Mouse (Mus musculus) heart, embryonic 13.5 days (tissue): ENCODE measurements around the gene Wnt2. TPM values are rescaled to one million over a fixed set of nuclear protein-coding genes. Genes with fewer than 3 reads are reported as not detected.

ENCODE experiments used
- ATAC-seq: fragments of 200-750 bp; cut with Nextera tagmentation; 2 replicates; pipeline ENCODE4 v1.8.0; 2017; ENCODE audit warnings: moderate TSS enrichment; ENCODE audit not compliant: insufficient number of reproducible peaks, low FRiP score, low TSS enrichment; ENCODE audit errors: extremely low read depth
- H3K27ac ChIP-seq: fragments of 300-500 bp; sonication (generic); replicated peaks from 2 replicates; pipeline ENCODE4 v1.5.1; 2015; ENCODE audit warnings: moderate library complexity, mild to moderate bottlenecking, inconsistent platforms
- H3K27me3 ChIP-seq: fragments of 300-500 bp; sonication (generic); replicated peaks from 2 replicates; pipeline ENCODE4 v1.6.1; 2015; ENCODE audit warnings: mild to moderate bottlenecking, inconsistent platforms
- H3K36me3 ChIP-seq: fragments of 300-500 bp; sonication (generic); 2 replicates; pipeline ENCODE4 v1.6.1; 2015; ENCODE audit warnings: mild to moderate bottlenecking, inconsistent platforms
- H3K4me1 ChIP-seq: fragments of 300-500 bp; sonication (generic); 2 replicates; pipeline ENCODE4 v1.6.1; 2015; ENCODE audit warnings: inconsistent platforms
- H3K4me2 ChIP-seq: fragments of 300-500 bp; sonication (generic); 2 replicates; pipeline ENCODE4 v1.6.1; 2015; ENCODE audit warnings: inconsistent platforms, mild to moderate bottlenecking, moderate library complexity
- H3K4me3 ChIP-seq: fragments of 300-500 bp; sonication (generic); 2 replicates; pipeline ENCODE4 v1.5.1; 2015; ENCODE audit warnings: moderate library complexity, mild to moderate bottlenecking, inconsistent platforms
- H3K9ac ChIP-seq: fragments of 300-500 bp; sonication (generic); 2 replicates; pipeline ENCODE4 v1.6.1; 2015; ENCODE audit warnings: inconsistent platforms, mild to moderate bottlenecking, moderate library complexity
- H3K9me3 ChIP-seq: fragments of 300-500 bp; sonication (generic); 2 replicates; pipeline ENCODE4 v1.6.1; 2016; ENCODE audit warnings: inconsistent platforms
- WGBS: fragments of 180-500 bp; shearing (Covaris S2); methylation state at CpG from one replicate; pipeline ENCODE4 v1.1.7; 2015; ENCODE audit warnings: mixed read lengths; 5-methylcytosine and 5-hydroxymethylcytosine counted together
- polyA plus RNA-seq: library from polyadenylated mRNA; unstranded; fragments of >200 nt; fragmentation: Nextera tagmentation; extraction: Ambion mirVana; gene quantifications from 2 replicates; pipeline ENCODE4 v1.2.1, GENCODE M21; 2015

Wnt2 gene
- polyA plus RNA-seq, 1 experiment from 2014 or later, result 11.5 TPM

- H3K27ac ChIP-seq, result no peak overlapping the region
- no peak overlapping the region for H3K9ac ChIP-seq
- H3K4me1 ChIP-seq, result no peaks in the 10 kb centered on the region
- ATAC-seq, result no peak
- H3K9me3 ChIP-seq, result no peaks in the 10 kb centered on the region
- no peak overlapping the region for H3K4me2 ChIP-seq
- no peak overlapping the region for H3K4me3 ChIP-seq
- 85% methylated on average over 8 of the region's 8 CpGs for WGBS
- peaks cover 12% of the 10 kb centered on the region for H3K27me3 ChIP-seq
- no peaks in the 10 kb centered on the region for H3K36me3 ChIP-seq
Observed at GRCm38 (mm10) chr6:18024133-18024794, 6.1 kb downstream of the Wnt2 start.

- H3K9me3 ChIP-seq, result no peaks in the 10 kb centered on the region
- WGBS, result 74% methylated on average over 7 of the region's 7 CpGs
- H3K4me2 ChIP-seq, result no peak overlapping the region
- H3K27me3 ChIP-seq, result no peaks in the 10 kb centered on the region
- H3K4me1 ChIP-seq, result peaks cover 6% of the 10 kb centered on the region
- H3K4me3 ChIP-seq, result no peak overlapping the region
- H3K36me3 ChIP-seq, result no peaks in the 10 kb centered on the region
- H3K27ac ChIP-seq, result no peak overlapping the region
- no peak; the same call in 1 of the 2 replicates for ATAC-seq
- no peak overlapping the region for H3K9ac ChIP-seq
Observed at GRCm38 (mm10) chr6:18013346-18013745, 17.0 kb downstream of the Wnt2 start.

GRCm38 (mm10) chr6:18007356-18007755 is 23.0 kb downstream of the Wnt2 start:
- 55% methylated on average over 3 of the region's 3 CpGs for WGBS
- H3K27me3 ChIP-seq, result no peaks in the 10 kb centered on the region
- H3K4me1 ChIP-seq, result peaks cover 10% of the 10 kb centered on the region
- H3K27ac ChIP-seq, result no peak overlapping the region
- H3K36me3 ChIP-seq, result no peaks in the 10 kb centered on the region
- no peak overlapping the region for H3K4me2 ChIP-seq
- no peak overlapping the region for H3K4me3 ChIP-seq
- H3K9me3 ChIP-seq, result no peaks in the 10 kb centered on the region
- ATAC-seq, result no peak
- no peak overlapping the region for H3K9ac ChIP-seq

- 0 out of 2 replicates have a peak, but pooled peaks cover 4% of the 10 kb centered on the region for H3K4me1 ChIP-seq
- no peak overlapping the region for H3K27ac ChIP-seq
- no peak overlapping the region for H3K9ac ChIP-seq
- ATAC-seq, result no peak
- no peak overlapping the region for H3K4me2 ChIP-seq
- 85% methylated on average over 6 of the region's 6 CpGs for WGBS
- H3K9me3 ChIP-seq, result no peaks in the 10 kb centered on the region
- H3K4me3 ChIP-seq, result no peak overlapping the region
- no peaks in the 10 kb centered on the region for H3K27me3 ChIP-seq
- H3K36me3 ChIP-seq, result no peaks in the 10 kb centered on the region
Observed at GRCm38 (mm10) chr6:18002065-18002464, 28.3 kb downstream of the Wnt2 start.

- H3K27ac ChIP-seq, result no peak overlapping the region
- no peak for ATAC-seq
- H3K4me2 ChIP-seq, result no peak overlapping the region
- no peak overlapping the region for H3K4me3 ChIP-seq
- H3K9ac ChIP-seq, result no peak overlapping the region
- WGBS, result 57% methylated on average over 4 of the region's 4 CpGs
- no peaks in the 10 kb centered on the region for H3K36me3 ChIP-seq
- H3K9me3 ChIP-seq, result no peaks in the 10 kb centered on the region
- H3K4me1 ChIP-seq, result 0 out of 2 replicates have a peak, but pooled peaks cover 4% of the 10 kb centered on the region
- H3K27me3 ChIP-seq, result no peaks in the 10 kb centered on the region
Observed at GRCm38 (mm10) chr6:17998497-17998896, 31.9 kb downstream of the Wnt2 start.

GRCm38 (mm10) chr6:17994956-17995790 is 35.2 kb downstream of the Wnt2 start:
- 80% methylated on average over 6 of the region's 6 CpGs for whole genome bisulfite sequencing

GRCm38 (mm10) chr6:17991625-17992024 is 38.8 kb downstream of the Wnt2 start:
- Histone ChIP-seq H3K36me3 (no peaks in the 10 kb centered on the region), H3K4me3 (no peak overlapping the region), H3K9ac (no peak overlapping the region), H3K4me2 (no peak overlapping the region), H3K9me3 (no peaks in the 10 kb centered on the region), H3K27ac (no peak overlapping the region), H3K4me1 (no peaks in the 10 kb centered on the region), H3K27me3 (no peaks in the 10 kb centered on the region)
- no peak for ATAC-seq
- 42% methylated on average over 7 of the region's 7 CpGs for WGBS

More at GRCm38 (mm10) chr6:17994956-17995790, 35.2 kb downstream of the Wnt2 start:
- Histone ChIP-seq H3K27me3 (no peaks in the 10 kb centered on the region), H3K36me3 (no peaks in the 10 kb centered on the region), H3K4me1 (no peaks in the 10 kb centered on the region), H3K9me3 (no peaks in the 10 kb centered on the region), H3K27ac (no peak overlapping the region), H3K4me2 (no peak overlapping the region), H3K9ac (no peak overlapping the region), H3K4me3 (no peak overlapping the region)
- ATAC-seq, result no peak

GRCm38 (mm10) chr6:17990173-17991028 is 40.0 kb downstream of the Wnt2 start:
- no peak overlapping the region for H3K4me2 ChIP-seq
- no peak for ATAC-seq
- no peak overlapping the region for H3K27ac ChIP-seq
- WGBS, result 83% methylated on average over 9 of the region's 9 CpGs
- H3K27me3 ChIP-seq, result no peaks in the 10 kb centered on the region
- H3K36me3 ChIP-seq, result no peaks in the 10 kb centered on the region
- no peaks in the 10 kb centered on the region for H3K9me3 ChIP-seq
- H3K4me3 ChIP-seq, result no peak overlapping the region
- H3K9ac ChIP-seq, result no peak overlapping the region
- H3K4me1 ChIP-seq, result no peaks in the 10 kb centered on the region

- Histone ChIP-seq H3K4me2 (no peak overlapping the region), H3K27ac (no peak overlapping the region), H3K36me3 (no peaks in the 10 kb centered on the region), H3K9me3 (no peaks in the 10 kb centered on the region), H3K4me3 (no peak overlapping the region), H3K27me3 (no peaks in the 10 kb centered on the region), H3K9ac (no peak overlapping the region), H3K4me1 (no peaks in the 10 kb centered on the region)
- ATAC-seq, result no peak
- 79% methylated on average over 1 of the region's 1 CpGs for WGBS
Observed at GRCm38 (mm10) chr6:17979361-17979760, 51.0 kb downstream of the Wnt2 start.

- no peak overlapping the region for H3K27ac ChIP-seq
- 77% methylated on average over 3 of the region's 3 CpGs for WGBS
Observed at GRCm38 (mm10) chr6:17978881-17979280, 51.5 kb downstream of the Wnt2 start.

GRCm38 (mm10) chr6:17978324-17978723 is 52.1 kb downstream of the Wnt2 start:
- Histone ChIP-seq H3K9ac (no peak overlapping the region), H3K4me3 (no peak overlapping the region), H3K4me2 (no peak overlapping the region), H3K4me1 (no peaks in the 10 kb centered on the region), H3K27ac (no peak overlapping the region), H3K9me3 (no peaks in the 10 kb centered on the region), H3K27me3 (no peaks in the 10 kb centered on the region), H3K36me3 (no peaks in the 10 kb centered on the region)
- ATAC-seq, result no peak
- whole genome bisulfite sequencing, result 72% methylated on average over 5 of the region's 5 CpGs

More at GRCm38 (mm10) chr6:17978881-17979280, 51.5 kb downstream of the Wnt2 start:
- Histone ChIP-seq H3K4me2 (no peak overlapping the region), H3K4me1 (no peaks in the 10 kb centered on the region), H3K27me3 (no peaks in the 10 kb centered on the region), H3K36me3 (no peaks in the 10 kb centered on the region), H3K4me3 (no peak overlapping the region), H3K9ac (no peak overlapping the region), H3K9me3 (no peaks in the 10 kb centered on the region)
- no peak for ATAC-seq
